Mouse (Mus musculus) forebrain, embryonic 16.5 days (tissue): ENCODE results near the gene Slco3a1. TPM values are rescaled to one million over a fixed set of nuclear protein-coding genes. Genes with fewer than 3 reads are reported as not detected.

Experiments used
- ATAC-seq: fragments of 200-750 bp; cut with Nextera tagmentation; 2 replicates; pipeline ENCODE4 v1.8.0; 2017; ENCODE audit warnings: mild to moderate bottlenecking, moderate library complexity
- H3K27ac ChIP-seq: fragments of 300-500 bp; sonication (generic); 2 replicates; pipeline ENCODE4 v1.5.1; 2014; ENCODE audit warnings: low read length, control low read depth
- H3K27me3 ChIP-seq: fragments of 300-500 bp; sonication (generic); replicated peaks from 2 replicates; pipeline ENCODE4 v1.6.1; 2014; ENCODE audit warnings: low read length; ENCODE audit not compliant: control insufficient read depth, insufficient read depth
- H3K36me3 ChIP-seq: fragments of 300-500 bp; sonication (generic); 2 replicates; pipeline ENCODE4 v1.6.1; 2014; ENCODE audit not compliant: control insufficient read depth, insufficient read depth
- H3K4me1 ChIP-seq: fragments of 300-500 bp; sonication (generic); replicated peaks from 2 replicates; pipeline ENCODE4 v1.6.1; 2014; ENCODE audit warnings: low read length; ENCODE audit not compliant: control insufficient read depth, insufficient read depth
- H3K4me2 ChIP-seq: fragments of 300-500 bp; sonication (generic); 2 replicates; pipeline ENCODE4 v1.6.1; 2014; ENCODE audit warnings: mild to moderate bottlenecking, low read length, control low read depth
- H3K4me3 ChIP-seq: fragments of 300-500 bp; sonication (generic); replicated peaks from 2 replicates; pipeline ENCODE4 v1.5.1; 2014; ENCODE audit warnings: mild to moderate bottlenecking, low read length, control low read depth
- H3K9ac ChIP-seq: fragments of 300-500 bp; sonication (generic); replicated peaks from 2 replicates; pipeline ENCODE4 v1.6.1; 2014; ENCODE audit warnings: low read depth, low read length, control low read depth
- H3K9me3 ChIP-seq: fragments of 300-500 bp; sonication (generic); 2 replicates; pipeline ENCODE4 v1.6.1; 2016; ENCODE audit warnings: low read length; ENCODE audit not compliant: control insufficient read depth
- WGBS: fragments of 180-500 bp; shearing (Covaris S2); extraction: QIAGEN DNeasy Blood & Tissue Kit; methylation state at CpG from one replicate; pipeline ENCODE4 v1.1.7; 2014; 5-methylcytosine and 5-hydroxymethylcytosine counted together
- polyA plus RNA-seq: library from polyadenylated mRNA; unstranded; fragments of >200 nt; fragmentation: Nextera tagmentation; extraction: Ambion mirVana; gene quantifications from 2 replicates; pipeline ENCODE4 v1.2.1, GENCODE M21; 2015

Gene Slco3a1
- polyA plus RNA-seq, 1 experiment from 2014 or later: 24.2 TPM

DNA sequence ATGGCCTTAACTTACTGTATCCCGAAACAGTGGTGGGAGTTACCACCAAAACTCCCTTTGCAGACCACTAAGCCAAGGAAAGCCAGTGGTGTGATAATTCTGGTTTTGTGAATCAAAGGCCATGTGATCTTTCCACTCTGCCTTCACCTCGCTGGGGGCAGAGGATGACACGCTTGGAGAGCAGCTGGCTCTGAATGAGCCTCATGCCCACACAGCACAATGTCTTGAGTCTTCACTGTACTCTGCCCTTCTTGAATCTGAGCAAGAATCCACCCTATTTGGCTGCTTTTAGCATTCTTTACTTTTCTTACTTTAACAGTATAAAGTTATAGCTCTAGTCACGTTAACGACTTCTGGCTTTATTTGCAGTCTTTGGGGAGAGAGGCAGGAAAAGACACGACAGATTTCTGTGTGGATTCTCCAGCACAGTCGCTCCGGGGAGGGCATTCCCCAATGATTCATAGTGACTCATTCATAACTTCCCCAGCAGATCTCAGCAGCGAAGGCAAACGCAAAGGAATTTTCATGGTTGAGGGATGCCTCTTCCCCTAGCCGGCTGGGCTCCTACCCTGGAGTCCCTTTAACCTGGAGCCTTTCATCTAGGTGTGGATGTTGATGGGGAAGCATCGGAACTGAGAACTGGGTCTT lies 178.1 kb downstream of the Slco3a1 start:
- ATAC-seq: no peak
- no peaks in the 10 kb centered on the region for H3K4me1 ChIP-seq
- no peak overlapping the region for H3K27ac ChIP-seq
- H3K27me3 ChIP-seq: no peaks in the 10 kb centered on the region
- WGBS: 72% methylated on average over 12 of the region's 12 CpGs
- H3K9ac ChIP-seq: no peak overlapping the region
- H3K36me3 ChIP-seq: no peaks in the 10 kb centered on the region
- H3K4me2 ChIP-seq: no peak overlapping the region
- H3K9me3 ChIP-seq: no peaks in the 10 kb centered on the region
- no peak overlapping the region for H3K4me3 ChIP-seq

GRCm38 (mm10) chr7:74375174-74375957 lies 179.2 kb downstream of the Slco3a1 start:
- Histone ChIP-seq H3K9ac (no peak overlapping the region), H3K27ac (no peak overlapping the region), H3K4me2 (no peak overlapping the region), H3K4me1 (no peaks in the 10 kb centered on the region), H3K4me3 (no peak overlapping the region), H3K36me3 (no peaks in the 10 kb centered on the region), H3K27me3 (no peaks in the 10 kb centered on the region), H3K9me3 (no peaks in the 10 kb centered on the region)
- no peak for ATAC-seq
- WGBS: 80% methylated on average over 12 of the region's 14 CpGs

DNA sequence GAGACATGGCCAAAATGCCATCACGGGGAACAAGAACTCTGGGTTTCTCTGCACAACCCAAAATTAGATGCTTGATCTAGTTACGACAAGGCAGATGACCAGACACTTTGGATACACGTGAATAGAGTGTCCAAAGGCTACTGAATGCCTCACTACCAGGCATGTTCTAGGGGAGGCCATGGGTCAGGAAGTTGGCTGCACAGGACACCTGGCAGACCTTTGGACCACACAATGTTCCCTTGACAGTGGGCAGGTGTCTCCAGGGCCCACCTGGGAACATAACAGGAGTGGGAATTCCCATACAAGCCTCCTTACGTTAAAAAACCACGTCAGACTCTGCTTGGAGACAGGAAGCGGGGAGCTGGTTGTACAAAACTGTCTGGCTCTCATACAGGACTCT lies 181.5 kb downstream of the Slco3a1 start:
- Histone ChIP-seq H3K9ac (no peak overlapping the region), H3K4me3 (no peak overlapping the region), H3K27me3 (no peaks in the 10 kb centered on the region), H3K36me3 (no peaks in the 10 kb centered on the region), H3K4me2 (no peak overlapping the region), H3K9me3 (no peaks in the 10 kb centered on the region), H3K4me1 (peaks cover under 1% of the 10 kb centered on the region; the same call in 1 of the 2 replicates), H3K27ac (no peak overlapping the region)
- WGBS: 88% methylated on average over 6 of the region's 6 CpGs
- no peak for ATAC-seq

DNA sequence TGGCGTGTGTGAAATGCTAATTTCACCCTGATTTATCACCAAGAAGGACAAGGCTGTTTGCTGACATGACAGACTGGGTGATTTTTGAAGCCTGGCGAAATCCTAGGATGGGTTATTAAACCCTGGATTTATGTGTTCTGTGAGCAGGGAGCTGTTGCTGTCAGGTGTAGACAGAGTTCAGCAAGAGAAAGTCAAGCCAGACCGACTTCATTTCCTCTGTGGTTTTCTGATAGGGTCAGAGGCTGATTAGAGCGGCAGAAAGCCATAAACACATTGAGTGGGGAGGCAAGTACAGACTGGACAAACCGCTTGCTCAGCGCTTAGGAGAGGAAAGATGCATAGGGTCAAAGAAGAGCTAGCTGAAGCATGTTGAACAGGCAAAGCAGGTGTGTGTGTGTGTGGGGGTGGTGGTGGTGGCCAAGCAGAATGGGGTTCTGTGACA lies 182.4 kb downstream of the Slco3a1 start:
- Histone ChIP-seq H3K4me1 (peaks cover 5% of the 10 kb centered on the region; the same call in 1 of the 2 replicates), H3K9ac (no peak overlapping the region), H3K27ac (no peak overlapping the region), H3K27me3 (no peaks in the 10 kb centered on the region), H3K36me3 (no peaks in the 10 kb centered on the region), H3K9me3 (no peaks in the 10 kb centered on the region), H3K4me3 (no peak overlapping the region), H3K4me2 (no peak overlapping the region)
- 83% methylated on average over 6 of the region's 6 CpGs for WGBS
- no peak for ATAC-seq

DNA sequence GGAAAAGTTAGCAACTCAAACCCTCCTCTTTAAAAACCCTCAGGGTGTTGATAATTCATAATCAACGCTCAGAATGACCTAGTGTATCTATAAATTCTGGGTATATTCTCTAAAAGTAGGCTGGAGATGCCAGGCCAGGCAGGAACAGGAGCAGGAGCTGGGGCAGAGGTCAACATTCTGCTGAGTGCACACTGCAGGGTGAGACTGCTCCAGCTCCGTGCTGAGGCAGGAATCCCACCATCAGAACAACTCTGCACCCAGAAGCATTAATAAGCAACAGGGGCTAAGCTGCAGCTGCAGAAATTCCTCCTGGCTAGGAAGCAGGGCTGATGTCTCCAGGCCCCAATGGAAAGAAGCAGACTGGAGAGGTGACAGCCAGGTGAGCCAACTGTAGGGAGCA lies 182.9 kb downstream of the Slco3a1 start:
- H3K36me3 ChIP-seq: no peaks in the 10 kb centered on the region
- H3K27ac ChIP-seq: no peak overlapping the region
- no peak overlapping the region for H3K4me3 ChIP-seq
- H3K9me3 ChIP-seq: no peaks in the 10 kb centered on the region
- no peak overlapping the region for H3K9ac ChIP-seq
- peaks cover 5% of the 10 kb centered on the region; the same call in 1 of the 2 replicates for H3K4me1 ChIP-seq
- ATAC-seq: no peak
- H3K4me2 ChIP-seq: no peak overlapping the region
- WGBS: 40% methylated on average over 2 of the region's 2 CpGs
- H3K27me3 ChIP-seq: no peaks in the 10 kb centered on the region

DNA sequence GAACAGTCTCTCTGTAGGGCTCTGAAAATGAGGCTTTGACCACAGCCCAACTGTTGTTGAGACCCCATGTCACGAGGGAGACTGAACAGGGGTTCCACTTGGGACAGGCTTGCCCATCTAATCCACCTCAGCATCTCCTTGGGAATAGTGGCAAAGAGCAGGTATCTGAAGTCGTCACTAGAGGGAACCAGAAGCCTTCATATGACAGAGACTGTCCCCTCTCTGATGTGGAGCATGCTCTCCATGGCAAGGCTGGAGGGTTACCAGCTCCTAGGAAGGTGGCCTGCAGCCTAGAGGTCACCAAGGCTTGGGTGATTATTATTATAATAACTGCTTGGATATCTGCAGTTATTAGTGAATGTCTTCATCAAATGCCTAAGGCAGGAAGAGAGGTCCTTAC lies 183.4 kb downstream of the Slco3a1 start:
- 29% methylated on average over 2 of the region's 2 CpGs for WGBS
- no peaks in the 10 kb centered on the region for H3K9me3 ChIP-seq
- H3K4me3 ChIP-seq: no peak overlapping the region
- H3K4me1 ChIP-seq: peaks cover 5% of the 10 kb centered on the region; the same call in 1 of the 2 replicates
- H3K27me3 ChIP-seq: no peaks in the 10 kb centered on the region
- H3K27ac ChIP-seq: no peak overlapping the region
- ATAC-seq: peak; percentile 77
- no peak overlapping the region for H3K9ac ChIP-seq
- H3K4me2 ChIP-seq: no peak overlapping the region
- H3K36me3 ChIP-seq: no peaks in the 10 kb centered on the region

DNA sequence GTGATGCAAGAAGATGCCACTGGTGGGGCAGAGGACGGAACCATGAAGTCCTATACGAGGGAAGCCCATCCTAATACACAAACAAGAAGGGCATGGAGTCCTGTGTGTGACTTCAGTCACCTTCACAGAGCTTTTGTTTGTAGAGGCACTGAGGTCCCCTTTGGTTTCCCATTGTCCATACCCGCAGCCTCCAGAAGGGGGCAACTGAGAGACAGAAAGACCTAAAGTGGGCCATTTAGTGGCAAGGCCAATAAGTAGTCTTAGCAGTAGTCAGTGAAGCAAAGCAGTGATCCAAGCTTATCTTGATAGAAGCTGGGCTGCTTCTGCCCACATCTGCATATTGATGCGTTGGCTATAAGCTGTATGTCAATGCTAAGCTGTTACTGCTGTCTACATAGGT lies 184.9 kb downstream of the Slco3a1 start:
- no peaks in the 10 kb centered on the region for H3K9me3 ChIP-seq
- H3K4me2 ChIP-seq: no peak overlapping the region
- no peak for ATAC-seq
- no peak overlapping the region for H3K4me3 ChIP-seq
- no peak overlapping the region for H3K9ac ChIP-seq
- WGBS: 66% methylated on average over 4 of the region's 4 CpGs
- no peak overlapping the region for H3K27ac ChIP-seq
- H3K27me3 ChIP-seq: no peaks in the 10 kb centered on the region
- peaks cover 9% of the 10 kb centered on the region; the same call in 1 of the 2 replicates for H3K4me1 ChIP-seq
- no peaks in the 10 kb centered on the region for H3K36me3 ChIP-seq

GRCm38 (mm10) chr7:74368256-74368980 lies 186.2 kb downstream of the Slco3a1 start:
- 86% methylated on average over 11 of the region's 11 CpGs for WGBS
- Histone ChIP-seq H3K27ac (no peak overlapping the region), H3K4me1 (peaks cover 9% of the 10 kb centered on the region; the same call in 1 of the 2 replicates)

GRCm38 (mm10) chr7:74367350-74367749 lies 187.2 kb downstream of the Slco3a1 start:
- Histone ChIP-seq H3K36me3 (no peaks in the 10 kb centered on the region), H3K4me1 (peaks cover 9% of the 10 kb centered on the region; the same call in 1 of the 2 replicates), H3K27ac (no peak overlapping the region), H3K27me3 (no peaks in the 10 kb centered on the region), H3K9me3 (no peaks in the 10 kb centered on the region), H3K4me2 (no peak overlapping the region), H3K4me3 (no peak overlapping the region), H3K9ac (no peak overlapping the region)
- 22% methylated on average over 7 of the region's 7 CpGs for WGBS
- peak; percentile 56 for ATAC-seq

More at GRCm38 (mm10) chr7:74368256-74368980, 186.2 kb downstream of the Slco3a1 start:
- no peaks in the 10 kb centered on the region for H3K9me3 ChIP-seq
- no peak overlapping the region for H3K4me2 ChIP-seq
- H3K4me3 ChIP-seq: no peak overlapping the region
- no peaks in the 10 kb centered on the region for H3K27me3 ChIP-seq
- no peaks in the 10 kb centered on the region for H3K36me3 ChIP-seq
- H3K9ac ChIP-seq: no peak overlapping the region
- ATAC-seq: no peak
